Mouse (Mus musculus) spleen, postnatal 36 days (tissue): ENCODE results near the gene Nans.

Experiments used
- DNase-seq, 2 experiments: peaks; one replicate each; pipeline ENCODE4 v3.0.0; 2022; ENCODE audit warnings: low spot score in 2 of 2, mixed read lengths in 1 of 2

Nans gene

GRCm38 (mm10) chr4:46489028-46489925 lies at the start of gene Nans:
Gene Nans (plus strand): TSS chr4:46489248.
- DNase-seq = peak; percentile 95 to 96

DNA sequence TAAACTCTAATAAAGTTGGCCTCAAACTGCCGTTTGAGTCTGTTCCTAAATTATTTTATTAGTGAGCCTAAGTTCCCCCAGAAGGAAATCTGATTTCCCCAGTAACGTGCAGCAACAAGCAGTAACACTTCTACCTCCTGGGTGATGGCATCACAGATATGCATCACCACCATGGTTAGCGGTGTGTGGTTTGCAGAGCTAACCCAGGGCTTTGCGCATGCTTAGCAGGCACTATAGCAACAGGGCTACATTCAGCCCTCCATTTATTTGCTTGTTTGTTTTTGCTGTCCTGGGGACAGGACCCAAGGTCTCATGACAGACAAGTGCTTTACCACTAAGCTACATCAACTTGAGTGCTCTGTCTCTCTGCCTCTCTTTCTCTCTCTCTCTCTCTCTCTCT lies 46.5 kb upstream of the Nans start:
- DNase-seq = no peak

DNA sequence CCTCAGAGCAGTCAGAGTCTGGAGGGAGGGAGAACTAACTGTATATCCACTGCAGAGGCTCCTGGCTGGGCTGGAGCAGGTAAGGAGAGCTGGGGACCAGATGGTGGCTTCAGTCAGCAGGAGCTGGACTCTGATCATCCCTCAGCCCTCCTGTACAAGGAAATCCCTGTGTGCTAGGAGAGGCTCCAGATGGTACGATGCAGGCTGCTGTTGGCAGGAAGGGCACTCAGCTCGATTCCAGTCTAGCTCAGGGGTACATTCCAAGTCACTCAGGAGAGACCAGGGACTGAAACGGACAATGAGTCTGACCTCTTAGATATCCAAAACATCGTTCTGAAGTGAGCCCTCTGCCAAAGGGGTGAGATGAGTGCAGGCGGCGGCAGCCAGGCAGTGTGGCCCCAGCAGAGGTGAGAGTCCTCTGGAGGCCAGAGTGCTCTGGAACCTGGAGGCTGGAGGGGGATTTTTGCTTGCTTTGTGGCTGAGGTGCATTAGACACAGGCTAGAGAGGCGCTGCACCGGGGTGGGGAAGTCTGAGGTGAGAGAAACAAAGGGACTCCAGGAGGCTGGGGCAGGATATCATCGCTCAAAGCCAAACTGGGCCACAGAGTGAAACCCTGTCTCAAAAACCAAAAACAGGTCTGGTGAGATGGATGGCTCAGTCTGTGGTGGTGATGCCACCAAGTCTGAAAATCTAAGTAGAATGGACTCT lies 43.7 kb upstream of the Nans start:
- DNase-seq = no peak

DNA sequence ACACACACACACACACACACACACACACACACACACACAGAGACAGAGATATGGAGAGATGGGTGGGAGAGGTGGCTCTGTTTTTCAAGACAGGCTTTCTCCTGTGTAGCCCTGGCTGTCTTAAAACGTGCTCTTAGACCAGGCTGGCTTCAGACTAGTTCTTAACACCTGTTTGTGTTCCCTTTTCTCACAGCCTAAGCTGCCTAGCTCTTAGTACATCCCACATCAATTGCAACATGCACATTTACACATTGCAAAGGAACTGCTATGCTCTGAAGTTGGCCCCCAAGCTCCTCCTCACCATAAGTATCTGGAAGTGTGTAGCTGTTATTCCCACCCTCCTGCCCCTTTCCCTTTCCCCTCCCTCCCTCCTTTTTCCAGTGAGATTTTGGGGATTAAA lies 41.6 kb upstream of the Nans start:
- DNase-seq = no peak

DNA sequence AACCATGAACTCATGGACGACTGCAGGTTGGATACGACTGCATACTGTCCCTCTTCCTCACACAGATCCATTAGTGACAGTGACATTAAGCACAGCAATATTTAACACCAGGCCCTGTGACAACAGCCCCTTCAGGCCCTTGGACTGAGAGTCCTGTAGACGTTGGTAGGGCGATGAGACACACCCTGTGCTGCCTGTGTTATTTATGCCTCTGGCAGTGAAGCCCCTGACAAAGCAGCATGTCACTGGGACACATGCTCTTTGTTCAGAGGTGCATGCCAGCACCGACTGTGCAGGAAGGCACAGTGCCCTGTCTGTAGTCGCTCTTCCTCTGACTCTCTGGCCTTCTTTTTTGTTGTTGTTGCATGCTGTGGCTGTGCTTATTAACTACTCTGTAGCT lies 40.2 kb upstream of the Nans start:
- DNase-seq = no peak

GRCm38 (mm10) chr4:46450020-46450518 lies 39.0 kb upstream of the Nans start:
- DNase-seq = peak in 1 of 2 experiments; percentile 24

DNA sequence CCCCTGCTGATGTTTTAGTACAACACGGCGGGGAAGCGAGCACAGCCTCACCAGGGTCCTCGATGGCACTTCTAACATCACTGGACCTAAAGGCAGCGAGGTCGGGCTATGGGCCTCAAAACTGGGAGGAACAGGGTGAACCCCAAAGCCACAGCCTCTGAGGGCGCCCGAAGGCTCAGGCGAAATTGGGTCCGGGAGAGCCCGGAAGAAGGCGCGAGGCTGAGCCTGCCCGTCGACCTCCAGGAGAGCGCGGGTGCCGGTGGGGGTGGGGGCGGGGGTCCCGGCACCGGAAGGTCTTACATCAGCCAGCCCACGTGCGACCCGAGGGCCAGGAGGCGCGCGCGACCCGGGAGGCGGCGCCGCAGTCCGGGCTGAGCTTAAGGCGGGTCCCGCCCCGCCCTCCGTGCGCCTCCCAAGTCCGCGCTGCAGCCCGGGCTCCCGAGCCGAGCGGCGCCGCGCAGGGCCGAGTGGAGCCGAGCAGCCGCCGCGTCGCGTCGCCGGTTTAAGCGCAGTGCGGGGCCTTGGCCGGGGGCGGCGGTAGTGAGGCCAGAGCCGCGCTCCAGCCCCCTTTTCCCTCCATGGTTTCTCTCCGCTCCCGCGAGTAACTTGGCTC lies 38.4 kb upstream of the Nans start, which contains the start of gene Anp32b:
Anp32b (plus strand) TSS at position 384 of the 613 bp plus-strand sequence.
- peak; percentile 92 for DNase-seq

DNA sequence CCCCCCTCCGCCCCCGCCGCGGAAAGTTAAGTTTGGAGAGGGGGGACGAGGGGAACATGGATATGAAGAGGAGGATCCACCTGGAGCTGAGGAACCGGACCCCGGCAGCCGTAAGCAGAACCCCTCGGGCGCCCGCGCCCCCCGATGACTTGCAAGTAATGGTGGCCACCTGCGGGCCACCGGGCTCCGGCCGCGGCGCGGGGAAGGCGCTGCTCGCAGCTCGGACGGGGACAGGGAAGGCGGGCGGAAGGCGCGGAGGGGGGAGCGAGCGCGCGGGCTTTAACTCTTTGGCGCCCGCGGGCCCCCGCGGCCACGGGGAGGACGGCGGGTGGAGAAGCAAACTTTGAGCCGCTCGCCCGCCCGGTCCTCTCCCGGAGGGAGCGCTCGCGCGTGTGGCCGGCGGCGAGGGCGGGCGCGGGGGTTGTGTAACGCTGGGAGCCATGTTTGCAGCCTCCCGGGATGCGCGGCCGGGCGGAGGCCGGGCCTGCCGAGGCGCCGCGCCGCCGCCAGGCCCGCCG lies 37.7 kb upstream of the Nans start:
- peak; percentile 74 to 77 for DNase-seq

GRCm38 (mm10) chr4:46451758-46452480 lies 37.1 kb upstream of the Nans start:
- peak; percentile 69 to 75 for DNase-seq

DNA sequence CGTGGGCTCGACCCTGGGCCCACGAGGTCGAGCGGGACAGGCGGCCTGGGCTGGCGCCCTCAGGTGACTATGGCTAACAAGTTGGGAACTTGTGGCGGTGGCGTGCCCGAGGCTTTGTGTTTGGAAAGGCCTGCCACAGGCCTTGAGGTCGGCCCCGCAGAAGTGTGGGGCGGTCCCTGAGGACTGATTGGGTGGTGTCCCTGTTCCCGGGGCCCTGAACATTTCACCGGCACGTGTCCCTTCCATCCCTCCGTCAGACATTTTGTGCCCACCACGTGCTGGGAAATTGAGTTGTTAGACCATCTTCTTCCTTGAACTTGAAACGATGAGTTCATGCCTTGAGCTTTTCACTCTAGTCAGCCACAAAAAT lies 36.6 kb upstream of the Nans start:
- DNase-seq = peak; percentile 62 to 70

DNA sequence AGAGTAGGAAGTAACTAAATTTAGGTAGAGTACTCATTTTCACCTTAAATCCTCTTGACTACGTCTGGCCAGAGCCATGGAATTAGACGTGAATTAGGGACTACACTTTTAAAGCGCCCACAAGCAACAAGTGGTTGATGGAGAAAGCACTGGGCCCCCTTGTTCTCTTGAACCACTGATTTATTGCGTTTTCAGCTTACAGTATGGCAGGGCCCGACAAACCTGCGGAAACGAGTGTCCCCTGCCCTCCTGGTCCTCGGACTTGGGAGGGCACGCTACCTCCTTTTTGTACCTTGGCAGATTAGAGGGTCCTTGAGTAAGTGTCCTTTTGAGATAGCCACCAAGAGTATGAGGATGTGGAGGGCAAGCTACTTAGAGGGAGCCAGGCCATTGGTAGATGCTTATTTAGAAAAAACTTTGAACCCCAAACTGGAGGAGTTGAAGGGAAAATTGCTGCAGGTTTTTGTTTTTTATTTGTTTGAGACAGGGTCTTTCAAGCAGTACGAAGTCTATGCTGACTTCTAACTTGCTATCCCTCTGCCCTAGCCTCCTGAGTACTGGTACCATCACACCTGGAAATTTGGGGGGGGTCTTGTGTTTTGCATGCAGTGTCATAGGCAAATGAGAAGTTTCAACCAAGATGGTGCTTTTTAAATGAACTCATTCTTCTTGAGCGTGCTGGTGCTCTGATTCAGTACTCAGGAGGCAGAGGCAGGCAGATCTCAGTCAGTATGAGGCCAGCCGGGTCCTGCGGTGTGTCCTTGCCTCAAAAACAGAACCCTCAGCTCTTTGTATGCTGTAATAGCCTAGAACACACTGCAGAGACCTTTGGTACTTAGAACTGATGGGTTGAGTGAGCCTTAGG lies 36.0 kb upstream of the Nans start:
- no peak for DNase-seq

GRCm38 (mm10) chr4:46454097-46454864 lies 34.8 kb upstream of the Nans start:
- DNase-seq = no peak

DNA sequence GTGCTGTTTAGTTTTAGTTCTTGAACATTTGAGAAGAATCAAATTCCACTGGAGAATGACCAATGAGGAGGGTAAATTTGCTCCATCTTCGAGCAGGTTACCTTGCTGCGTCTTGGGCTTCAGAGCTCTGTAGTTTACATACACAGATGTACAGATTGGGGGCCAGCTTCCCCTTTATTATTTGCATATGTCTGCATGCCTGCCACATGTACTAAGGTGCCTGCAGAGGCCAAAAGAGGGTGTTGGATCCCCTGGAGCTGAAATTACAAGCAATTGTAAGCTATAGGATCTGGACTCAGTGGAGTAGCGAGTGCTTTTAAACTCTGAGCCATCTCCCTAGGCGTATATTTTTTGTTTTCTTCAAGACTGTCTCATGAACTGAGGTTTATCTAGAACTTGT lies 32.3 kb upstream of the Nans start:
- DNase-seq = no peak

DNA sequence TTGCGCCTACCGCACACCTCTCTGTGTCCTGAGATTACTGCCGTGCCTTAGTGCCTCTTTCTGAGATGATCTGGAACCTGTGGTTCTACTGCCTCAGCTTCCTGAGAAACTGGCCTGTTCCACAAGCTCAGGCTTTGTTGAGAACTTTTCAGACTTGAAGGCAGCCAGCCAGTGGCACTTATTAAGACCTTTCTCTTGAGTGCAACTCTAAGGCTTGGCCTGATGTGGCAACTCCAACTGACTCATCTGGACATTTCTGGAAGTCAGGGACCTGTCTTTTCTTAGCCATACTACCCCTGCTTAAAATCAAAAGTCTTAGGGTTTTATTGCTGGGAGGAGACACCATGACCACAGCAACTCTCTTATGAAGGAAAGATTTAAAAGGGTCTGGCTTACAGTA lies 31.9 kb upstream of the Nans start:
- no peak for DNase-seq

DNA sequence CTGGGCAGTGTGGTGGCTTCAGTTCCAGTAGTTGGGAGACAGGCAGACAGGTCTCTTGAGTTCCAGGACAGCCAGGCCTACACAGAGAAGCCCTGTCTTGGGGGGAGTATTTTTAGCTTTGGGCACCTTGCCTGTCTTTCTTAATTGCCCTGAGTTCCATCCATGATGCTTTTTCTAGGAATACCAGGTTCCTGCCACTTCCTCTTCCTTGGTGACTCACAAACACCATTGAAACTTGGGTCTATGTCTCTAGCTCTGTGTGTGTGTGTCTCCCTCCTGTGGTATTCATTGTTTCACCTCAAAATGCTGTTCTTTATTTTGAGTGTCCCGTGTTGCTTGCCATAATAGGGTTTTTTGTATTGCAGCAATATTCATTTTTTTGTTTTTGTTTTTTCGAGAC lies 30.6 kb upstream of the Nans start:
- no peak for DNase-seq

- peak in 1 of 2 experiments; percentile 32 for DNase-seq
Measured at GRCm38 (mm10) chr4:46463130-46463830, 25.8 kb upstream of the Nans start.

GRCm38 (mm10) chr4:46465740-46466139 lies 23.3 kb upstream of the Nans start:
- no peak for DNase-seq

- DNase-seq = no peak
Measured at GRCm38 (mm10) chr4:46475101-46475500, 13.9 kb upstream of the Nans start.

GRCm38 (mm10) chr4:46479081-46479480 lies 10.0 kb upstream of the Nans start:
- DNase-seq = no peak
